ENCODE assay signal across 8 mouse cellular contexts in the genomic region with DNA sequence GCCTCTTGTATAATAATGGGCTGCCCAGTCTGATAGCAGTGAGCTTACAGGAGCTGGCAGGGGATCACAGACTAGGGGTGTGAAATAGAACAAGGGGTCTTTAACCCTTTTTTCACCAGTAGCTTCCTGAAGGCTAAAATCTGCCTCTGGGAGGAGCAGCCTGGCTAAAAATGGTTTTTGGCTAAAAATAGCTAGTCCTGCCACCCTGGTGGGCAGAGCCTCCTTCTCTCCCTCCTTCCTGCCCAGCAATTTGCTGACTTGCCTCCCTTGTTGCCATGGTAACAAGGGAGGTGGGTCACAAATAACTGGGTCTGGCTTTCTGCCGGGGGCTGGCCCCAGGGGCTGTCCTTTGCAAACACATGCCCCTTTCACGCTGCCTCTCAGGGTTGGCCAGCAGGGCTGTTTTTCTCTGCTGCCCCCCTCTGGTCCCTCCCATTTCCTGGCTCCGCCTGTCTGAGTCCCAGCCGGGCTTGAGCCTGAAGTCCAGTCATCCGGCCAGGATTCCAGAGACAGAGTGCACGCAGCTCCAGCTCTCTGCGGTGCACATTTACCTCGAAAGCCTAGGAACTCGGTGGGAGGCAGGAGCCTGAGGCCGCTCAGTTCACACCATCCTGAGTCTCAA.
DNase-seq lines count a peak whose midpoint lies in the region; ATAC-seq and TF ChIP-seq lines count a peak whose summit lies in the region.

No protein-coding gene starts in this region.

- H3K9me3 ChIP-seq in hindbrain, embryonic 15.5 days = no peaks in the 10 kb centered on the region

- DNase-seq in adrenal gland, adult (ENCODE audit: inconsistent age in 2 of 2, low spot score in 1 of 2) = peak; percentile 94 to 97
- peak; percentile 85 to 95 for DNase-seq in cerebellum, postnatal 4 days (ENCODE audit: low spot score in 2 of 2)
- peak; percentile 95 for DNase-seq in gastrocnemius, adult 2 months
- DNase-seq in left cerebral cortex, adult 11 months (ENCODE audit: low spot score) = peak; percentile 93
- peak; percentile 92 for DNase-seq in lung, postnatal 14 days
- DNase-seq in retina, embryonic 14.5 days (ENCODE audit: low spot score) = peak; percentile 91
- peak; percentile 94 for DNase-seq in yolk sac, embryonic 10.5 days (ENCODE audit: low spot score)

- peaks cover 23% of the 10 kb centered on the region for H3K36me3 ChIP-seq in hindbrain, embryonic 15.5 days

- 1% methylated on average over 10 of the region's 10 CpGs for WGBS in hindbrain, embryonic 15.5 days

- peak; percentile 53 for TF ChIP-seq CTCF in gastrocnemius, adult 2 months (IDR thresholded peaks at IDR 0.05)

- peak; percentile 85 for ATAC-seq in hindbrain, embryonic 15.5 days (ENCODE audit: low FRiP score, low read depth)

- peaks cover 61% of the 10 kb centered on the region for H3K4me1 ChIP-seq in hindbrain, embryonic 15.5 days (replicated peaks)

- peak overlapping the region; percentile 77 for H3K4me3 ChIP-seq in gastrocnemius, adult 2 months
- peak overlapping the region; percentile 16 for H3K4me3 ChIP-seq in hindbrain, embryonic 15.5 days

- H3K4me2 ChIP-seq in hindbrain, embryonic 15.5 days = peak overlapping the region; percentile 41

- no peaks in the 10 kb centered on the region for H3K27me3 ChIP-seq in hindbrain, embryonic 15.5 days

- peak overlapping the region; percentile 78 for H3K27ac ChIP-seq in gastrocnemius, adult 2 months
- H3K27ac ChIP-seq in hindbrain, embryonic 15.5 days (replicated peaks) = peak overlapping the region; percentile 43

- intact Hi-C loops in gastrocnemius, adult 2 months (cut with DNase I) = loop anchor here (5.0 kb wide), 1 partner anchor 33 kb away; no protein-coding TSS in a partner anchor

- no peak overlapping the region for H3K9ac ChIP-seq in hindbrain, embryonic 15.5 days

Comparison
In these comparisons a context has a peak if more than half of its experiments do, and no peak if none do; other contexts are left out.
1. Peak in every context shown above with its lines: DNase-seq, ATAC-seq, H3K4me3 ChIP-seq and H3K27ac ChIP-seq.